Mouse (Mus musculus) adrenal gland, adult 18-20 months (tissue): Measurements from ENCODE around the gene Snap91. TPM values are rescaled to one million over a fixed set of nuclear protein-coding genes. Genes with fewer than 3 reads are reported as not detected.

Experiments used
- DNase-seq, 2 experiments: peaks; one replicate each; pipeline ENCODE4 v3.0.0; 2021 to 2022; ENCODE audit warnings: low spot score in 2 of 2
- long read RNA-seq, 2 experiments: library from polyadenylated mRNA; stranded (forward); transcript quantifications; one replicate each; pipeline ENCODE4 v2.0.0; 2021
- total RNA-seq, 2 experiments: library from RNA; stranded (reverse); gene quantifications; 1 replicate in 1 of 2; 2 replicates in 1 of 2; pipeline ENCODE4 v1.2.3; 2021

Snap91 gene
- 10 to 100 TPM; 25.6 to 38.2 TPM for total RNA-seq
- long read RNA-seq, experiment 1, transcript Snap91-203 (20 exons, 2,577 nt), result major isoform, 5 of 29 reads
- long read RNA-seq, experiment 1, partial matches to known transcripts, result 5 of 29 reads
- long read RNA-seq, experiment 1, other reads (novel, unspliced or antisense), result 19 of 29 reads
- long read RNA-seq, experiment 2, transcript Snap91-203 (20 exons, 2,577 nt), result major isoform, 15 of 34 reads
- long read RNA-seq, experiment 2, partial matches to known transcripts, result 7 of 34 reads
- long read RNA-seq, experiment 2, other reads (novel, unspliced or antisense), result 12 of 34 reads

GRCm38 (mm10) chr9:86880113-86880972 is at the start of gene Snap91:
Gene Snap91 (minus strand): TSS chr9:86880654.
- DNase-seq, result peak; percentile 48 to 60

DNA sequence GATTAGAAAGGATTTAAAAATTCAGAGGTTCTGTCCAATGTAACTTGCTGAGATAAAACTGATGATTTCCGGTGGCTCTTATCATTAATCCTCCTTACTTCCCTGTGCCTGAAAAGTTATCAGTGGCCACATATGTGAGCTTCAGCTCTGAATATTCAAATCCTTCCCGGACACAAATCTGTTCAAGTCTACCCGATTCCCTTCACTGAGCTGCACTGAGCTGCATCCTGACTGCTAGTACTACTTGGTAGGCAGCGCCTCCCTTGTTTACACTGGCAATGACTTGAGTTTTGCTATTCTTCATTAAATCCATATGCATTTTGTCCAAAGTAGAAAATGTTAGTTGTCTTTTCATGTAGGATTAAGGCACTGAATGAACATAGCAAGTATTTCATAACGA is 46.1 kb upstream of the Snap91 start:
- no peak for DNase-seq

DNA sequence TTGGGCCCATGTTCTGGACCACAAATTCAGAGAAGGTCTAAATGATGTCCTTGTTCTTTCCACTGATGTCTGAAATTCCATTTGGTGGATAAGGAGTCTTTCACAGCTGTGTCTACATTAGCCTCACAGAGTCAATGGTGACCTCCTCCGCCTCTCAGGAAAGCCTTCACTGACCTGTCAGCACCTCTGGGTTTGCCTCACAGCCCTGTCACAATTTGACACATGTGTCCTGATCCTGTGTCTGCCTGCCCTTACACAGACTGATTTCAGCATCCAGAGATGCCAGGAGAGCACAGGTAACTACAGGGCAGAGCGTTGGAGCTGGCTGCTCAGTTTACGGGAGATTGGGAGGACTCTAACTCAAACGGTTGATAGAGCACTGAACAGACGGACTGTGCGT is 45.2 kb upstream of the Snap91 start:
- no peak for DNase-seq

DNA sequence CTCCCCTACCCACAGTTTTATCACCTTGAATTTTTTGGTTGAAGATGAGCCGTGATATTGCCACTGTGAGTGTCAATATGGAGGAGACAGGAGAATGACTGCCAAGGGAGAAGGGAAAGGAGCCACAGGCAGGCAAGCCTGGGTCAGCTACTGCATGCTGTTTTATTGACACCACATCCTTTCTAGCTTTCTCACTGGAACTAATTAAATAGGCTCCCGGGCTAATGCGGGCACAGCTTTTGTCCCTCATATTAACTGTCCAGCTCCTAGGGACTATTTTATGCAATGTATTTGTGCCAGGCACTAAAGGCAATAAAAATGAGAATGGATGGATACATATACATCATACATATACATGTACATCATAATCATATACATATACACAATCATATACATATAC is 42.0 kb upstream of the Snap91 start:
- DNase-seq, result no peak

DNA sequence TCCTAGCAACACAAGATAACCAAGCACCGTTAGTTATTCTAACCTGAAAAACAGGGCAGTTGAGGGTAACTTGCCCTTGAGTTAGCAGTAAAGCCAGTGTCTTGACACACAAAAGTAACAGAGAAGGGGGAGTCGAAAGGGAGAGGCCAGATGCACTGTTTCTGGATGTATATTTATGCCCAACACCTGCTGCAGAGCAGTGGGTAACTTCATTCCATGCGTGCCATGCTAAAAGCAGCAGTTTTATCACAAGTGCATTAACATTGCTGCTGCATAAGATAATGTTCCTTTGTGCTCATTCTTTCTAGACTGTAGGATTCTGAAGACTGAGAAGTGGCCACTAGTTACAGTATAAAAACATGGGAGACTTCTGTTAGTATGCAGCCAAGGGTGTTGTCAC is 36.1 kb upstream of the Snap91 start:
- DNase-seq, result no peak

GRCm38 (mm10) chr9:86899502-86900199 is 19.2 kb upstream of the Snap91 start:
- DNase-seq, result no peak

DNA sequence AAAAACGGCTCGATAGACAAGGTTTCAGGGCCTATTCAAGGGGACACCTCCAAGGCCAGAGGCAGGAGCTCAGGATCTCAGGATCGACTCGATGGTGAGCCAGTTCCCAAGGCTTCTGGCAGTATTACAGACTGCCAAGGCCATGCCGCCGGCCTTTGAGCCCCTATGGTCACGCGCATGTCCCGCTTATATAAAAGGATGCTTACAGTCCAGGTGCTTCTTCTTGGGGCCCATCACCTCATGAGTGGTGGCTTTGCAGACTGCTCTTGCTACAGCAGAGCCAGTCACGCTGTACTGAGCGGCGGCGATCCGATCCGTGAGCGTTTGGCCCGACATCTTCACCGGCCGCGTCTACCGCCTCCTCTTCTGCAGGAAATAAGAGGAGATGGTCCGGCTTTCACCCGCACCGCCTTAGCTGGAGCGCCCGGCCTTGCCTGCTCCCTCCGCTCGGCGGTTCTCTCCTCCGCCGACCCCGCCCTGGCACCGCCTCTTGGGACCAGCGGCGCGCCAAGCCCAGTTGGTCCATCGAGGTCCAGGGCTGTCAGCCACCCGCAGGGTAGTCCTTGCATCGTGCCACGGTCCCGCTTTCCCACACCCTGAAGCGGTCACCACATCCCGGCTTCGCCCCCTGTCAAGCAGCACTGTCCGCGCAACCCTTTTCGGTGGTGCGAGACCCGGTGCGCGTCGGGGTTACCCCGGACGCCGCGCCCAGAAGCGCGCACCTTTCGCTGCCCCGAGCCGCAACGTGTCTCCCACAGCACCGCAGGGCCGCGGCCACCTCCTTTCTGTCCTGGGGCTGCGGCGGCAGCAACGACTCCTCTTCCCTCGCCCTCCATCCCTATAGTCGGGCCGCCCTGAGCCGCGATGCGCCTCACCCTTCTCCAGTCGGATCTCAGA is 990 bp downstream of the Snap91 start:
- DNase-seq, result peak; percentile 55 to 57

DNA sequence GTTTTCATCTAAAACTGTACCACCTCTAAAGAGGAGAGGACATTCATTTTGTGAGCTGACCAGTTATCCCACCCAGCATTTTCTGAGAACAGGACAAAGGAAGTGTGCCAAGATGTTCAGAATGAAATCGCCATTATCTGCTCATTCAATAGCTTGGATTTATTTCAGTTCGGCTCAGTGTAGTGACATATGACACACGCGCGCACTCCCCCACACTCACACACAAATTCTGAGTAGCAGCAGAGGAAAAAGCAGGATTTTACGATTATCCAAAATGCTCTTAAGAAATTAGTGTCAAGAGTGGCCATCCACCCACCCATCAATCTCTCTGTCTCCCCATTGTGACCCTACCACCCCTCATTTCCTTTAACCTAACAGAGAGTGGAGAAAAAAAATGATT is 1.7 kb downstream of the Snap91 start:
- DNase-seq, result no peak

- no peak for DNase-seq
Observed at GRCm38 (mm10) chr9:86873681-86874080, 6.8 kb downstream of the Snap91 start.

GRCm38 (mm10) chr9:86869586-86870338 is 10.7 kb downstream of the Snap91 start:
- DNase-seq, result no peak

DNA sequence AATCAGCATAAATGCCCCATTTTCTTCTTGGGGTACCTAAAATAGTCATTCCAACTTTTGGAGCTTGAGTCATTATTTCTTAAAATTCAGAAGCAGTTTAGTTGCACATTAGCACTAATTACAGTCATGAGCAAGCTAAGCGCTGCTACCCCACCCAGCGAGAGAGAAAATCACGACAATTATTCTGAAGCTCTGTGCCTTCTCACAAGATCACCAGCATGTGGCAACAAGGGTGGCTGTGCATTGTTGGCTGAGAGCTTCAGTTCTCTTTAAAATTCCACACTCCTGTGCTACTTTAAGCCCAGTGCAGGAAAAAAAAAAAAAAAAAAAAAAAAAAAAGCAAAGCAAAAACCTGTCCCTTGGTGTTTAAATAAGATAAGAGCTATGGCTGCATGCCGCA is 22.4 kb downstream of the Snap91 start:
- no peak for DNase-seq

DNA sequence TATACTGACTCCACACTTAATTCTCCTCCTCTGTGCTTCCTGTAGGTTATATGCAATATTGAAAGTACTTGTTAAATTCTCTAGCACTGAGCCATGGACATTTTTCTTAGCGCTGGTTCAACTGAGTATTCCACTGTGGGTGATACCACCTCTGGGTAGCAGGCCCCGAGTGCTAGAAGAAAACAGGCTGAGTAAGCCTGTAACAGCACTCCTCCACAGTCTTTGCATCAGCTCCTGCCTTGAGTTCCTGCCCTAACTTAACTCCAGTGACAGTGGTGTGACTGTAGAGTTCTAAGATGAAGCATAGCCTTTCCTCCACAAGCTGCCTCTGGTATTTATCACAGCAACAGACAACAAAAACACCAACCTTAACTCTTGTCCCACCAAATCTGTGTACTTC is 22.8 kb downstream of the Snap91 start:
- DNase-seq, result no peak

DNA sequence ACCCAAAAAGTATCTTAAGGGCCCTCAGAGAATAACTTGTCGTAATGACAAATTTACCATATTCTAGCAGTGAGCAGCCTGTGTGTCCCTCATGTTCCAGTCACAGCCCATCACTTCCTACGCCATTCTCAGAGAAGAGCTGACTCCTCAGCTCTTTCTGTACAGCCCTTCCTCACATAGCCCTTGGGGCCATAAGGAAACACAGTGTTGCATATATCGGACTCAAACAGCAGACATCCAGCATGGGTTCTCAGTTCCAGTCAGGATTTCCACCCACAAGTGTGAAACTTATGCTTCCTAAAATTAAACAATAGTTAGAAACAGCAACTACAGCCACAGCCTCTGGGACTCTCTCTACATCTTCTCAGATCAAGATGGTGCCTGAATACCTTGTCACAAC is 27.6 kb downstream of the Snap91 start:
- DNase-seq, result no peak

DNA sequence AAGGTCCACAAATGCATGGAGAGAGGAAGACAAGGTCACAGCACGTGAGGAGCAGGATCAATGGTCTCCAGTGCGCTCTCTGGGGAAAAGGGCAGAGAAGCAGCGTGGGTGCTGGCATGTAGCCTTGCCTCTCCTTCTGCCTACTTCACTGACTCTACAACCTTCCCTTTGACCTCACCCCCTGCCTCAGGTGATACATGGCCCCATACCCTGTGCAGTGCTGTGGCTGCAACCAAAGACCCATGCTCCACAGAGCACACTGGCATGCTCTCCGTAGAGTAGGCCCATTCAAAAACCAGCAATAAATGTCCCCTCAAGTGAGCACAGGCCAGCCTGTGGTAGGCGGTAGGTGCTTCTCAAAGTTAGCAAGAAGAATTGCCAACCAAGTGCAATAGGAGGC is 28.8 kb downstream of the Snap91 start:
- no peak for DNase-seq

DNA sequence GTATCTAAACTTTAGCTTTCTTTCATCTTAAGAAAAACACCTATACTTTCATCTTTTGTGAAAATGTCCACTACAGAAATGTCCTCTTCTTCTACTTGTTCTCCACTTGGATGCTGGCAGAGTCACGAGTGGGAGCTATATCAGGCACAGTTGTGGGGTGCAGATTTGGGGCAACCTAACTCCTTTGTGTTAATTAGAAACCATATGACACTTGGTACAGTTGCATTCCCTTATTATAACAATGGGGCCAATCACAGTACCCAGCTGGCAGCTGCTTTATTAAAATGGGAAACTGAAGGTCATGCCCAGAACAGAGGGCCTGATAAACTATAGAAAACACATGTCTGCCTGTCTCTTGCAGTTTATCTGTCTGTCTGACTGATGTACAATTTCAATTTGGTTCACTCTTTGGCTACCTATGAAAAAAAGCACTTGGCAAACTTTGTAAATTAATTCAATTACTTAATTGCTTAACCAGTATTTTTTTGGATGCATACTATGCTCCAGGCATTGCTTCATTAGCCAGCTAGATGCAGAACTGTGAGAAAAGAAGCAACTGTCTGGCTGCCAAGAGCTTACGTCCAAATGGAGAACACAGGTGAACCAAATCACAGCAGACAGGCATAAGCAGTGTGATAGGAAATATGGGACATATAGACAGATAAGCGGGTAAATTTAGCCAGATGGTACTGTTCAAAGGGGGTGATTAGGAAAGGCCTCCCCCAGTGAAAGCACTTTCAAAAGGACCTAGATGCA is 29.8 kb downstream of the Snap91 start:
- DNase-seq, result no peak

DNA sequence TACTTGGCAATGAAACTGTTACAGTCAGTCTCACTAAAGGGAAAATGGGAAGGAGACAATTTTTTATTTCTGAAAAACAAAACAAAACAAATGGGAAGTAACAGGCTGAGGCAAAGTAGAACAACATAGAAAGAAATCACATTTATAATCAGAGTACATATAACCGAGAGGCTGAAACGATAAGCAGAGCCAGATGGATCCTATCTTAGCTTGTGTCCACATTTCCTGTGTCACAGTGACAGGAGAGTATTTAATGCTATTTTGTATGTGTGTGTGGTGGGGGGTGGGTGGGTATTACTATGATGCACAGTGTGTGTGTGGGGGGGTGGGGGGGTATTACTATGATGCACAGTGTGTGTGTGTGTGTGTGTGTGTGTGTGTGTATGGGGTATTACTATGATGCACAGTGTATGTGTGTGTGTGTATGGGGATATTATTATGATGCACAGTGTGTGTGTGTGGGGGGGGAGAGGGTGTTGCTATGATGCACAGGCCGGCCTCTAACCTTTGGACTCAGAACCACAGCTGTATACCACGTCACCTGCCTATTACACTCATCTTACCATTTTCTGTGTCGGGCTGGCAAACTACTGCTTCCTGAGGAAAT is 36.6 kb downstream of the Snap91 start:
- no peak for DNase-seq

GRCm38 (mm10) chr9:86829792-86830191 is 50.7 kb downstream of the Snap91 start:
- no peak for DNase-seq

- DNase-seq, result no peak
Observed at GRCm38 (mm10) chr9:86829034-86829433, 51.4 kb downstream of the Snap91 start.

- no peak for DNase-seq
Observed at GRCm38 (mm10) chr9:86819366-86819765, 61.1 kb downstream of the Snap91 start.
